Mouse (Mus musculus): ENCODE data around the gene Rapgef3. TPM values are rescaled to one million over a fixed set of nuclear protein-coding genes. Genes with fewer than 3 reads are reported as not detected.

Gene Rapgef3
- polyA plus RNA-seq, 1 experiment, result 3.7 TPM

DNA sequence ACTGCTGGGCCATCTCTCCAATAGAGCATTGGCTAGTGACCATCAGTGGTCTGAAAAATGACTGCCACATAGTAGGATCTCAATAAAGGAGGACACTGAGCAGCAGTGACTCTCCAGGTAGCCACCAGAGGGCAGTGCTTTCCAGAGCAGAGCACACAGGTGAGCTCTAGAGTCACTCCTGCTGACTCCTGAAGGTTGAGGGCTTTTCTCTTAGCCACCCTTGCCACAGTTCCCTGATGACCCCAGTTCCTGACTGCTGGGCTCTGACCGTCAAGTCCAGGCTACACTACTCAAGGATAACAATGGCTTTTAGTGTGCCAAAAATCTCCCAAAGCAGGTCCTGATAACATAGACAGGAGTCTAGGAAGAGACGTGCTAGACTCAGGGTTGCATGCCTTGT is 16.1 kb downstream of the Rapgef3 start:
- no peak for TF ChIP-seq CTCF (IDR thresholded peaks at IDR 0.05; ENCODE audit: low read depth, low read length)
- TF ChIP-seq POLR2A (IDR thresholded peaks at IDR 0.05; ENCODE audit: borderline replicate concordance, low read depth, low read length), result no peak
- Histone ChIP-seq H3K4me1 (ENCODE audit: control insufficient read depth, insufficient read depth, low read length) (peaks cover 7% of the 10 kb centered on the region; the same call in 1 of the 2 replicates), H3K4me3 (ENCODE audit: insufficient read depth, low read length) (no peak overlapping the region), H3K27ac (ENCODE audit: insufficient read depth, low read depth, low read length) (no peak overlapping the region)

GRCm38 (mm10) chr15:97750697-97751096 is 17.1 kb downstream of the Rapgef3 start:
- no peak overlapping the region for H3K27ac ChIP-seq (ENCODE audit: insufficient read depth, low read depth, low read length)
- no peak for TF ChIP-seq POLR2A (IDR thresholded peaks at IDR 0.05; ENCODE audit: borderline replicate concordance, low read depth, low read length)
- no peak for TF ChIP-seq CTCF (IDR thresholded peaks at IDR 0.05; ENCODE audit: low read depth, low read length)
- H3K4me3 ChIP-seq (ENCODE audit: insufficient read depth, low read length), result no peak overlapping the region
- H3K4me1 ChIP-seq (ENCODE audit: control insufficient read depth, insufficient read depth, low read length), result peaks cover 7% of the 10 kb centered on the region; the same call in 1 of the 2 replicates

DNA sequence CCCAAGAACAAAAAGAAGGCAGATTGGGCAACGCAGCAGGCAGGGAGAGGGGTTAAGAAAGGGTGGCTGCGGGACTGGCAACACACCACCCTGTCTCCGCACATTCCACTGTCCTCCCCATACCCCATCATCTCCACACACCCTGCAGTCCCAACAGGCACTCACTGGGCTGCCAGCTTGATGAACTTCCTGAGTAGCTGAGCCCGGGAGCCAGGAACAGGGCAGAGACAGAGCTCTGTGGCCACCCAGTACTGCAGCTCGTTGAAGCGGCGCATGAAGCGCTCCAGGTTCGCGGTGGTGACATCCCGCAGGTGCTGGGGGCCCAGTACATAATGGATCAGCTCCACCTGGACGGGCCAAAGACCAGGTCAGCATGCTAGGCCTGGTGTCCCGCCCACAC is 17.9 kb downstream of the Rapgef3 start:
- TF ChIP-seq CTCF (IDR thresholded peaks at IDR 0.05; ENCODE audit: low read depth, low read length) (no peak), POLR2A (IDR thresholded peaks at IDR 0.05; ENCODE audit: borderline replicate concordance, low read depth, low read length) (no peak)
- Histone ChIP-seq H3K27ac (ENCODE audit: insufficient read depth, low read depth, low read length) (no peak overlapping the region), H3K4me3 (ENCODE audit: insufficient read depth, low read length) (no peak overlapping the region), H3K4me1 (ENCODE audit: control insufficient read depth, insufficient read depth, low read length) (peaks cover 7% of the 10 kb centered on the region; the same call in 1 of the 2 replicates)

GRCm38 (mm10) chr15:97749397-97749796 is 18.4 kb downstream of the Rapgef3 start:
- Histone ChIP-seq H3K27ac (ENCODE audit: insufficient read depth, low read depth, low read length) (no peak overlapping the region), H3K4me1 (ENCODE audit: control insufficient read depth, insufficient read depth, low read length) (peaks cover 7% of the 10 kb centered on the region; the same call in 1 of the 2 replicates), H3K4me3 (ENCODE audit: insufficient read depth, low read length) (no peak overlapping the region)
- TF ChIP-seq CTCF (IDR thresholded peaks at IDR 0.05; ENCODE audit: low read depth, low read length), result no peak
- TF ChIP-seq POLR2A (IDR thresholded peaks at IDR 0.05; ENCODE audit: borderline replicate concordance, low read depth, low read length), result no peak

DNA sequence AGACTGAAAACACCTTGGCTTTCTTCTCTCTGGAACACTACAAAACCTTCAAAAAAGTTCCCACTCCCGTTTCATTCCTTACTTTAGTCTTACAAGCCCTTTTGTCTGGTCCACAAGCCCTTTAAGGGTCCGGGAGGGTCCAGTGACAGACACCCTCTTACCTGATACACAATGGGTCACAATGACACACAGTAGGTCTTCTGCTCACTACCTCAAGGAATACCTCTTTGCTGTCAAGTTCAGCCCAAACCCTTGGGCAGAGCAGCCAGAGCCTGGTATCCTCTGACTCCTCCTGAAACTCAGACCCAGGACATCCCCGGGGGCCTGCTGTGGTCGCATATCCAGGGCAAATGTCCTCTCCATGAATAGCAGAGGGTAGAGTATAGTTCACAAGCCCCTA is 18.8 kb downstream of the Rapgef3 start:
- no peak overlapping the region for H3K27ac ChIP-seq (ENCODE audit: insufficient read depth, low read depth, low read length)
- peaks cover 7% of the 10 kb centered on the region; the same call in 1 of the 2 replicates for H3K4me1 ChIP-seq (ENCODE audit: control insufficient read depth, insufficient read depth, low read length)
- TF ChIP-seq POLR2A (IDR thresholded peaks at IDR 0.05; ENCODE audit: borderline replicate concordance, low read depth, low read length), result no peak
- no peak for TF ChIP-seq CTCF (IDR thresholded peaks at IDR 0.05; ENCODE audit: low read depth, low read length)
- no peak overlapping the region for H3K4me3 ChIP-seq (ENCODE audit: insufficient read depth, low read length)

DNA sequence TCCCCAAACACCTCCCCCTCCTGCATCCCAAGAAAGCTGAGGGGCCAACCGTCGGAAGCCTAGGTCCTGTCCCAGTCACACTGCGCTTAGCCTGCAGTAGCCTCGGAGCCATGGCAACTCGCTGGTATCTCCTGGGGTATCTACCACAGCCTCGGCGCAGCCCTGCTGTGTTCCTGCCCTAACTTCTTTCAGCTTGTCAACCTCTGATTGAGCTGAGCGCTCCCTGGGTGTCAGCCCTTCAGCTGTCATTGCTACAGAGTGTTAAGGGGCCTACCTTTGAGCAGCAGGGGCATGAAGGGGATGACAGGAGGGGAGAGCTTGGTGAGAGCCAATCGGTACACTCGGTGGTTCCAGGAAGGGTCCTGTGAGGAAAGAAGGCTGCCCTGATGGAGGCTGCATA is 19.5 kb downstream of the Rapgef3 start:
- TF ChIP-seq CTCF (IDR thresholded peaks at IDR 0.05; ENCODE audit: low read depth, low read length) (no peak), POLR2A (IDR thresholded peaks at IDR 0.05; ENCODE audit: borderline replicate concordance, low read depth, low read length) (no peak)
- Histone ChIP-seq H3K4me1 (ENCODE audit: control insufficient read depth, insufficient read depth, low read length) (peaks cover 7% of the 10 kb centered on the region; the same call in 1 of the 2 replicates), H3K27ac (ENCODE audit: insufficient read depth, low read depth, low read length) (no peak overlapping the region), H3K4me3 (ENCODE audit: insufficient read depth, low read length) (no peak overlapping the region)

- Histone ChIP-seq H3K27ac (ENCODE audit: insufficient read depth, low read depth, low read length) (no peak overlapping the region), H3K4me3 (ENCODE audit: insufficient read depth, low read length) (no peak overlapping the region), H3K4me1 (ENCODE audit: control insufficient read depth, insufficient read depth, low read length) (peaks cover 7% of the 10 kb centered on the region; the same call in 1 of the 2 replicates)
- TF ChIP-seq CTCF (IDR thresholded peaks at IDR 0.05; ENCODE audit: low read depth, low read length) (no peak), POLR2A (IDR thresholded peaks at IDR 0.05; ENCODE audit: borderline replicate concordance, low read depth, low read length) (no peak)
Measured at GRCm38 (mm10) chr15:97747486-97747885, 20.3 kb downstream of the Rapgef3 start.

GRCm38 (mm10) chr15:97746748-97747147 is 21.0 kb downstream of the Rapgef3 start:
- TF ChIP-seq POLR2A (IDR thresholded peaks at IDR 0.05; ENCODE audit: borderline replicate concordance, low read depth, low read length) (no peak), CTCF (IDR thresholded peaks at IDR 0.05; ENCODE audit: low read depth, low read length) (no peak)
- Histone ChIP-seq H3K27ac (ENCODE audit: insufficient read depth, low read depth, low read length) (no peak overlapping the region), H3K4me3 (ENCODE audit: insufficient read depth, low read length) (no peak overlapping the region), H3K4me1 (ENCODE audit: control insufficient read depth, insufficient read depth, low read length) (peaks cover 7% of the 10 kb centered on the region; the same call in 1 of the 2 replicates)

DNA sequence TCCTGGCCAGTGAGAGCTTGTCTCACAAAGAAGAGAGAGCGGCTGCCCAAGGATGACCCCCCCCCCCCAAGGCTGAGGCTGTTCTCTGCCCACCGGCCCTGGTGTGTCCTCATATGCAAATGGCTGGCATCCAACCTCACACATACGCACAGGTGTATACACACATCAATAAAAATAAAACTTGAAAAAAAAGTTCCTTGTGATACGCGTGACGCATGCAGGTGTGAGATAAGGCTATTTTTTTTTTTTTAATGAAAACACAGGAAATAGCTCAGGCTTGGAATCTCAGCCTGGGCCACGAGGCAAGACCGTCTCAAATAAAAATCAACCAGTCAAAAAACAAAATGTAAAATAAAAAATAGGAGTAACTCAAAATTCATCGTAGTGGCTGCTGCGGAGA is 21.5 kb downstream of the Rapgef3 start:
- no peak overlapping the region for H3K27ac ChIP-seq (ENCODE audit: insufficient read depth, low read depth, low read length)
- H3K4me1 ChIP-seq (ENCODE audit: control insufficient read depth, insufficient read depth, low read length), result peaks cover 7% of the 10 kb centered on the region; the same call in 1 of the 2 replicates
- H3K4me3 ChIP-seq (ENCODE audit: insufficient read depth, low read length), result no peak overlapping the region
- TF ChIP-seq POLR2A (IDR thresholded peaks at IDR 0.05; ENCODE audit: borderline replicate concordance, low read depth, low read length) (no peak), CTCF (IDR thresholded peaks at IDR 0.05; ENCODE audit: low read depth, low read length) (no peak)

DNA sequence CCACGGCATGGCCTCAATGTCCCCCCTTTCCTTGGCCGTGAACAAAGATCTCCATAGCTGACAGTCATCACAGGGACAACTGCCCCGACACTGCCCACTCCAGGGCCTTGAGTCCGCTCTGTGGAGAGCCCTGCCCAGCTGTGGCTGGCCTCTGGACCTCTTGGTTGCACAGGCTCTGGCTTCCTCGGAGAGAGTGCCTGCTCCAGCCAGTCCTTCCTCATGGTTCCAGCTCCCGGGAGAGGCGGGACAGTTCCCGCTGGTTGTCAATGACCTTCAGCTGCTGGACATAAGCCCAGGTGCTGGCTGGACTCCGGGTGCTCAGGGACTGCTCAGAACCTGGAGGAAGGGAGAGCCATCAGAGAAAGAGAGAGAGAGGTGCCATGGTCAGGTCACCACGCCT is 22.4 kb downstream of the Rapgef3 start:
- TF ChIP-seq POLR2A (IDR thresholded peaks at IDR 0.05; ENCODE audit: borderline replicate concordance, low read depth, low read length) (no peak), CTCF (IDR thresholded peaks at IDR 0.05; ENCODE audit: low read depth, low read length) (no peak)
- Histone ChIP-seq H3K4me1 (ENCODE audit: control insufficient read depth, insufficient read depth, low read length) (peaks cover under 1% of the 10 kb centered on the region; the same call in 1 of the 2 replicates), H3K4me3 (ENCODE audit: insufficient read depth, low read length) (no peak overlapping the region), H3K27ac (ENCODE audit: insufficient read depth, low read depth, low read length) (no peak overlapping the region)

DNA sequence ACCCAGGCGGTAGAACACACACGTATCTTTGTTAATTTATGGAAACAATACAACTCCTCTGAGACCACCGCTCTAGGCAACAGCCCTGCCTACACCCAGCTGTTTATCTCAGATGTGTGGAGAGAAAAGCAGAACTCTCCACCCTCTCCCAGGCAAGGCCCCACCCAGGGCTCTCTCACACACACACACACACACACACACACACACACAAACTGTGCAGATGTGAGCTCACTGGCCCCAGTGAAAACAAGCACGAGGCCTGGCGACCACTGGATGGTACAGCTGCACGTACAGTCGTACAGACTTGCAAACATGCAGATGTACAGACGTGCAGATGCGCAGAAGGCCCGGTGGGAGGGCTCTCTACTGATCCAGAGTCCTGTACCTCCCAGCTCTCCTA is 22.8 kb downstream of the Rapgef3 start:
- H3K4me3 ChIP-seq (ENCODE audit: insufficient read depth, low read length), result no peak overlapping the region
- H3K27ac ChIP-seq (ENCODE audit: insufficient read depth, low read depth, low read length), result no peak overlapping the region
- H3K4me1 ChIP-seq (ENCODE audit: control insufficient read depth, insufficient read depth, low read length), result no peaks in the 10 kb centered on the region
- TF ChIP-seq CTCF (IDR thresholded peaks at IDR 0.05; ENCODE audit: low read depth, low read length) (no peak), POLR2A (IDR thresholded peaks at IDR 0.05; ENCODE audit: borderline replicate concordance, low read depth, low read length) (no peak)

Measured in bone marrow macrophage, adult 2 months (primary cell).